Mouse (Mus musculus): ENCODE data around the gene Tm9sf4.

- TF ChIP-seq CTCF (IDR thresholded peaks at IDR 0.05; ENCODE audit: borderline replicate concordance, insufficient read depth, low read depth, low read length) (no peak), POLR2A (IDR thresholded peaks at IDR 0.05; ENCODE audit: borderline replicate concordance, insufficient read depth, low read length) (no peak)
Measured at GRCm38 (mm10) chr2:153119488-153119887, 41.6 kb upstream of the Tm9sf4 start.

All from cerebellum, adult 2 months (tissue).